Mouse (Mus musculus): ENCODE results near the gene Utp3. TPM values are rescaled to one million over a fixed set of nuclear protein-coding genes. Genes with fewer than 3 reads are reported as not detected.

Utp3 gene
- total and polyA plus RNA-seq, 3 experiments, result 48.4 to 120 (median 73.9) TPM

GRCm38 (mm10) chr5:88561080-88561814, 7.0 kb downstream of the Utp3 start:
- H3K27ac ChIP-seq (ENCODE audit: control insufficient read depth, low read depth, low read length), result no peak overlapping the region
- no peaks in the 10 kb centered on the region for H3K9me3 ChIP-seq (replicated peaks; ENCODE audit: insufficient read depth, low read length)
- no peak for DNase-seq (ENCODE audit: low read depth, low spot score)
- H3K79me2 ChIP-seq (ENCODE audit: control insufficient read depth, insufficient read depth, low read length, poor library complexity), result peaks cover 7% of the 10 kb centered on the region
- no peak overlapping the region for H3K9ac ChIP-seq (ENCODE audit: control insufficient read depth, low read depth, low read length, poor library complexity, severe bottlenecking)
- no peak overlapping the region for H3K4me3 ChIP-seq (ENCODE audit: control insufficient read depth in 1 of 2, insufficient read depth in 1 of 2, low read depth in 2 of 2, low read length in 2 of 2)
- H3K4me1 ChIP-seq (ENCODE audit: control insufficient read depth in 1 of 2, insufficient read depth in 2 of 2, low read length in 2 of 2), result peaks cover 0 to 3% of the 10 kb centered on the region in 2 experiments; a peak in 1 of 4 replicates
- TF ChIP-seq MYB (IDR thresholded peaks at IDR 0.05; ENCODE audit: low read depth, low read length) (no peak), NRF1 (IDR thresholded peaks at IDR 0.05; ENCODE audit: insufficient read depth, low read depth, low read length, poor library complexity, severe bottlenecking) (no peak), SMC3 (IDR thresholded peaks at IDR 0.05; ENCODE audit: low read depth, low read length) (no peak), HCFC1 (IDR thresholded peaks at IDR 0.05; ENCODE audit: low read depth, low read length) (no peak), MYC (IDR thresholded peaks at IDR 0.05; ENCODE audit: low read depth, low read length) (no peak)
- H3K36me3 ChIP-seq (ENCODE audit: control insufficient read depth in 1 of 2, insufficient read depth in 2 of 2, low read length in 2 of 2), result peaks cover 0 to 6% of the 10 kb centered on the region in 2 experiments; a peak in 2 of 4 replicates
- H3K27me3 ChIP-seq (ENCODE audit: control insufficient read depth in 1 of 2, insufficient read depth in 2 of 2, low read length in 2 of 2), result no peaks in the 10 kb centered on the region

GRCm38 (mm10) chr5:88562863-88563780, 8.9 kb downstream of the Utp3 start:
- TF ChIP-seq JUND (IDR thresholded peaks at IDR 0.05; ENCODE audit: low read depth, low read length), result no peak
- TF ChIP-seq EP300 (IDR thresholded peaks at IDR 0.05; ENCODE audit: low read depth in 1 of 2, low read length in 2 of 2), result no peak
- peak in 1 of 3 experiments; percentile 26; a peak in 2 of 6 replicates for TF ChIP-seq CTCF (IDR thresholded peaks at IDR 0.05 in 2 of 3, conservative IDR thresholded peaks at IDR 0.05 in 1 of 3; ENCODE audit: control insufficient read depth in 1 of 3, insufficient read depth in 1 of 3, low read depth in 2 of 3, low read length in 3 of 3, poor library complexity in 1 of 3, severe bottlenecking in 1 of 3)
- peak; percentile 76 for TF ChIP-seq ZNF384 (IDR thresholded peaks at IDR 0.05; ENCODE audit: low read depth, low read length)
- no peak for TF ChIP-seq KAT2A (conservative IDR thresholded peaks at IDR 0.05; ENCODE audit: low read depth, low read length)
- no peak for TF ChIP-seq MYB (IDR thresholded peaks at IDR 0.05; ENCODE audit: low read depth, low read length)
- no peak for TF ChIP-seq MAX (IDR thresholded peaks at IDR 0.05; ENCODE audit: low read length)
- TF ChIP-seq POLR2A (IDR thresholded peaks at IDR 0.05; ENCODE audit: control insufficient read depth in 1 of 2, insufficient read depth in 1 of 2, low read depth in 1 of 2, low read length in 2 of 2, poor library complexity in 1 of 2), result no peak
- no peak for TF ChIP-seq POLR2AphosphoS5 (IDR thresholded peaks at IDR 0.05; ENCODE audit: borderline replicate concordance, low read depth, low read length)
- DNase-seq (ENCODE audit: low read depth, low spot score), result no peak
- peaks cover 3 to 5% of the 10 kb centered on the region in 2 experiments; a peak in 3 of 4 replicates for H3K4me1 ChIP-seq (ENCODE audit: control insufficient read depth in 1 of 2, insufficient read depth in 2 of 2, low read length in 2 of 2)
- H3K9me3 ChIP-seq (replicated peaks; ENCODE audit: insufficient read depth, low read length), result no peaks in the 10 kb centered on the region
- peaks cover 3% of the 10 kb centered on the region; the same call in 1 of the 2 replicates for H3K79me2 ChIP-seq (ENCODE audit: control insufficient read depth, insufficient read depth, low read length, poor library complexity)
- no peak overlapping the region for H3K9ac ChIP-seq (ENCODE audit: control insufficient read depth, low read depth, low read length, poor library complexity, severe bottlenecking)
- peaks cover 0 to 9% of the 10 kb centered on the region in 2 experiments; a peak in 2 of 4 replicates for H3K36me3 ChIP-seq (ENCODE audit: control insufficient read depth in 1 of 2, insufficient read depth in 2 of 2, low read length in 2 of 2)
- no peaks in the 10 kb centered on the region for H3K27me3 ChIP-seq (ENCODE audit: control insufficient read depth in 1 of 2, insufficient read depth in 2 of 2, low read length in 2 of 2)
- no peak overlapping the region for H3K27ac ChIP-seq (ENCODE audit: control insufficient read depth, low read depth, low read length)
- no peak overlapping the region for H3K4me3 ChIP-seq (ENCODE audit: control insufficient read depth in 1 of 2, insufficient read depth in 1 of 2, low read depth in 2 of 2, low read length in 2 of 2)

Measured in MEL (cell line).